Mouse (Mus musculus): ENCODE measurements around the gene St5. TPM values are rescaled to one million over a fixed set of nuclear protein-coding genes. Genes with fewer than 3 reads are reported as not detected.

The St5 gene
- total and polyA plus RNA-seq, 3 experiments: 24.3 to 40.3 (median 28.4) TPM

DNA sequence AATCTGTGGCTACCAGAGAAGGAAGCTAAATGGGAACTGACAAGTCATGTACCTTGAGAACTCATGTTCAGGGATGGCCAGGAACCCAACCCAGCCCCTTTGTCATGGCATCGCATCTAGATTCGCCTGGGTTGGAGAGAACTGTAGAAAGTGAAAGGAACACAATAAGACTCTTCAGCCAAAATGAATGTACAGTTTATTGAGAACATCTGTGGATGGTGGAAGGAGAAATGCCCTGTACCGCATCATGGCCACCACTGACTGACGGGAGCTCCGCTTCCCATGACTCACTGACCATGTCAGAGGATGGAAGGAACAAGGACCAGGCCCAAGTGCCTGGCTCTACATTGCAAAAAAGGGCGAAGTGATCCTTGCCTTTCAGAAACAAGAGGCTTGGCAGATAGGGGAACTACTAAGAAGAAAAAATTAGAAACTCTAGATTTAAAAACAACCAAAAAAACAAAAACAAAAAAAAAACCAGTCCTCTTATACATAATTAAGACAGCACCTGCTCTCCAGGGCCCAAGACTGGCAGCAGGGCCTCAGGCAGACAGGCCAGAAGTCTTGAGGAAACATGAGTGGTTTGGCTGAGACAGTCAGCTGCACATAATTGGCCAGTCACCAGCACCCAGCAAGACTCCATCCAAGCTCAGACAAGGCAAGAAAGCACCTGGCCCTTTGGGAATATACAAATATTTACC lies 179.5 kb downstream of the St5 start:
- no peak for DNase-seq
- WGBS: 74% methylated on average over 6 of the region's 6 CpGs
- Histone ChIP-seq H3K27me3 (ENCODE audit: control insufficient read depth, insufficient read depth, low read length) (no peaks in the 10 kb centered on the region), H3K9ac (ENCODE audit: low read depth, low read length) (no peak overlapping the region), H3K4me1 (ENCODE audit: control insufficient read depth, insufficient read depth, low read length) (peaks cover 11% of the 10 kb centered on the region), H3K79me2 (replicated peaks; ENCODE audit: control insufficient read depth, insufficient read depth, low read length) (no peaks in the 10 kb centered on the region; the same call in 1 of the 2 replicates), H3K36me3 (ENCODE audit: control insufficient read depth, insufficient read depth, low read length) (peaks cover 36% of the 10 kb centered on the region), H3K27ac (no peak overlapping the region; the same call in 1 of the 2 replicates), H3K4me3 (no peak overlapping the region)
- intact Hi-C loops (cut with DNase I): no loop called here
- no peak for TF ChIP-seq CTCF (IDR thresholded peaks at IDR 0.05)
- no peak for TF ChIP-seq EP300 (IDR thresholded peaks at IDR 0.05; ENCODE audit: insufficient read depth, low read depth, low read length)
- TF ChIP-seq POLR2A (IDR thresholded peaks at IDR 0.05; ENCODE audit: insufficient read depth, low read depth, low read length): no peak

DNA sequence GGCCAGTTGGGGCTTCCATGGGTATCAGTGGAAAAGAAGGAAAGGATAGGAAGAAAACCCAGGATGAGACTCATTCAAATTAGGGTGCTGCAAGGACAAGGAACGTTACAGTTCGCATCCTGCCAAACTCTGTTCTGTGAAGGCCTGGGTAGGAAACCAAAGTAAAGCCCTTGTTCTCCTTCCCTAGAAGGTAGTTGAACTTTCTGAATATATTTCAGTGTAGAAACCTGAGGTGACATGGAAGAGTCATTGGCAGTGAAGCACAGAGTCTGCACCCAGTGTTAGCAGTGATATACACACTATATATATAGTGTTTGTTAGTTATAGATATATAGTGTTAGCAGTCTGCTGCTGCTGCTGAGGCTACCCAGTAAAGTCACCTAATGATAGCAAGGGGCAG lies 180.1 kb downstream of the St5 start:
- 57% methylated on average over 2 of the region's 2 CpGs for WGBS
- no peak overlapping the region for H3K27ac ChIP-seq
- H3K4me1 ChIP-seq (ENCODE audit: control insufficient read depth, insufficient read depth, low read length): peaks cover 9% of the 10 kb centered on the region
- no peaks in the 10 kb centered on the region for H3K27me3 ChIP-seq (ENCODE audit: control insufficient read depth, insufficient read depth, low read length)
- TF ChIP-seq EP300 (IDR thresholded peaks at IDR 0.05; ENCODE audit: insufficient read depth, low read depth, low read length) (no peak), POLR2A (IDR thresholded peaks at IDR 0.05; ENCODE audit: insufficient read depth, low read depth, low read length) (no peak), CTCF (IDR thresholded peaks at IDR 0.05) (no peak)
- H3K36me3 ChIP-seq (ENCODE audit: control insufficient read depth, insufficient read depth, low read length): peaks cover 36% of the 10 kb centered on the region
- no peak overlapping the region for H3K9ac ChIP-seq (ENCODE audit: low read depth, low read length)
- intact Hi-C loops (cut with DNase I): no loop called here
- no peak overlapping the region for H3K4me3 ChIP-seq
- DNase-seq: no peak
- no peaks in the 10 kb centered on the region; the same call in 1 of the 2 replicates for H3K79me2 ChIP-seq (replicated peaks; ENCODE audit: control insufficient read depth, insufficient read depth, low read length)

DNA sequence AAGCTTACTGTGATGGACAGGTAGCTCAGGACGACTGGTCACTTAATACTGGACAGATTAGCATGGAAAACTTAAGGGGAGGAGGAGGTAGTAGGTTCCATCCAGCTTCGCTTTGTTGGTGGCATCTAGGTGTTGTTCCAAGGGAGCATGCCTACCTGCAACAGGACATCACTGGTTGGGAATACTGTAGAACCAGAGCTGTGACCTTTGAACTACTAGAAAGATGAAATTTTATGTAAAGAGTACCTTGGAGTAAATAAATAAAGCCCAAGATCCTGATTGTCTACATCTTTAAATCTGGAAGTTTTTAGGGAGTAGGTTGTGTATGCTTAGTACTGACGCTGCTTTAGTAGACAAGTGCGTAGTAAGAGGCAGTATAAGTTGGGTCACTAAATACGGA lies 181.3 kb downstream of the St5 start:
- no peaks in the 10 kb centered on the region; the same call in 1 of the 2 replicates for H3K79me2 ChIP-seq (replicated peaks; ENCODE audit: control insufficient read depth, insufficient read depth, low read length)
- H3K4me3 ChIP-seq: no peak overlapping the region
- no peak for DNase-seq
- intact Hi-C loops (cut with DNase I): no loop called here
- no peaks in the 10 kb centered on the region for H3K27me3 ChIP-seq (ENCODE audit: control insufficient read depth, insufficient read depth, low read length)
- H3K36me3 ChIP-seq (ENCODE audit: control insufficient read depth, insufficient read depth, low read length): peaks cover 41% of the 10 kb centered on the region
- no peak for TF ChIP-seq EP300 (IDR thresholded peaks at IDR 0.05; ENCODE audit: insufficient read depth, low read depth, low read length)
- TF ChIP-seq POLR2A (IDR thresholded peaks at IDR 0.05; ENCODE audit: insufficient read depth, low read depth, low read length): no peak
- no peak for TF ChIP-seq CTCF (IDR thresholded peaks at IDR 0.05)
- no peak overlapping the region for H3K9ac ChIP-seq (ENCODE audit: low read depth, low read length)
- H3K4me1 ChIP-seq (ENCODE audit: control insufficient read depth, insufficient read depth, low read length): peaks cover 9% of the 10 kb centered on the region
- 72% methylated on average over 5 of the region's 5 CpGs for WGBS
- H3K27ac ChIP-seq: no peak overlapping the region

GRCm38 (mm10) chr7:109519936-109520335 lies 183.5 kb downstream of the St5 start:
- TF ChIP-seq CTCF (IDR thresholded peaks at IDR 0.05) (no peak), POLR2A (IDR thresholded peaks at IDR 0.05; ENCODE audit: insufficient read depth, low read depth, low read length) (no peak), EP300 (IDR thresholded peaks at IDR 0.05; ENCODE audit: insufficient read depth, low read depth, low read length) (no peak)
- Histone ChIP-seq H3K4me1 (ENCODE audit: control insufficient read depth, insufficient read depth, low read length) (peaks cover 9% of the 10 kb centered on the region), H3K27ac (peak overlapping the region; percentile 88; the same call in 1 of the 2 replicates), H3K27me3 (ENCODE audit: control insufficient read depth, insufficient read depth, low read length) (no peaks in the 10 kb centered on the region), H3K9ac (ENCODE audit: low read depth, low read length) (peak overlapping the region; percentile 95), H3K4me3 (peak overlapping the region; percentile 98), H3K36me3 (ENCODE audit: control insufficient read depth, insufficient read depth, low read length) (peaks cover 32% of the 10 kb centered on the region), H3K79me2 (replicated peaks; ENCODE audit: control insufficient read depth, insufficient read depth, low read length) (no peaks in the 10 kb centered on the region; the same call in 1 of the 2 replicates)
- intact Hi-C loops (cut with DNase I): no loop called here
- no peak for DNase-seq
- WGBS: 6% methylated on average over 10 of the region's 10 CpGs

- Histone ChIP-seq H3K4me3 (peak within 1 kb of the TSS; percentile 98), H3K27ac (peak within 1 kb of the TSS; percentile 93), H3K79me2 (replicated peaks; ENCODE audit: control insufficient read depth, insufficient read depth, low read length) (no peaks in the 10 kb centered on the region; the same call in 1 of the 2 replicates), H3K27me3 (ENCODE audit: control insufficient read depth, insufficient read depth, low read length) (no peaks in the 10 kb centered on the region), H3K4me1 (ENCODE audit: control insufficient read depth, insufficient read depth, low read length) (peaks cover 9% of the 10 kb centered on the region), H3K9ac (ENCODE audit: low read depth, low read length) (peak within 1 kb of the TSS; percentile 95), H3K36me3 (ENCODE audit: control insufficient read depth, insufficient read depth, low read length) (peaks cover 25% of the 10 kb centered on the region)
- WGBS: under 1% methylated on average over 72 of the region's 72 CpGs
- intact Hi-C loops (cut with DNase I): no loop called here
- TF ChIP-seq EP300 (IDR thresholded peaks at IDR 0.05; ENCODE audit: insufficient read depth, low read depth, low read length) (peak; percentile 82; the same call in 1 of the 2 replicates), CTCF (IDR thresholded peaks at IDR 0.05) (peak; percentile 22), POLR2A (IDR thresholded peaks at IDR 0.05; ENCODE audit: insufficient read depth, low read depth, low read length) (peak; percentile 97)
- DNase-seq: peak; percentile 99
These were observed 184.3 kb downstream of the St5 start, which contains the start of gene Rpl27a for GRCm38 (mm10) chr7:109518838-109519696. Rpl27a (plus strand) TSS chr7:109519147.

Data from heart, adult 2 months (tissue).